Mouse (Mus musculus) adipocyte (in vitro differentiated cells): ENCODE measurements at regions not wholly inside any gene's neighbourhood (a gene's known extent, or its start where the extent isn't known, plus 50 kb on each side); places are given as distances from the start of the nearest gene placed in this dataset.

Experiments
- DNase-seq: peaks from one replicate; pipeline ENCODE4 v3.0.0-alpha.2; 2016; ENCODE audit warnings: low spot score

GRCm38 (mm10) chr9:50024820-50025219 lies 226.1 kb upstream of the Ncam1 start:
- DNase-seq, result no peak

- no peak for DNase-seq
These were observed 214.9 kb upstream of the Ncam1 start for GRCm38 (mm10) chr9:50013602-50014001.

GRCm38 (mm10) chr9:50005757-50006576 lies 207.2 kb upstream of the Ncam1 start:
- DNase-seq, result peak; percentile 36

GRCm38 (mm10) chr9:50002695-50003094 lies 204.0 kb upstream of the Ncam1 start:
- no peak for DNase-seq

GRCm38 (mm10) chr9:50000497-50001404 lies 202.0 kb upstream of the Ncam1 start:
- no peak for DNase-seq

GRCm38 (mm10) chr9:49999970-50000369 lies 201.2 kb upstream of the Ncam1 start:
- DNase-seq, result no peak

GRCm38 (mm10) chr9:49998101-49998500 lies 199.4 kb upstream of the Ncam1 start:
- DNase-seq, result no peak

GRCm38 (mm10) chr9:49989464-49990271 lies 190.9 kb upstream of the Ncam1 start:
- peak; percentile 87 for DNase-seq

- DNase-seq, result no peak
These were observed 189.3 kb upstream of the Ncam1 start for GRCm38 (mm10) chr9:49988064-49988463.

- DNase-seq, result no peak
These were observed 188.8 kb upstream of the Ncam1 start for GRCm38 (mm10) chr9:49987481-49987880.

GRCm38 (mm10) chr9:49980344-49981207 lies 181.9 kb upstream of the Ncam1 start:
- DNase-seq, result peak; percentile 63

- DNase-seq, result peak; percentile 75
These were observed 177.4 kb upstream of the Ncam1 start for GRCm38 (mm10) chr9:49975938-49976671.

- DNase-seq, result peak; percentile 80
These were observed 175.3 kb upstream of the Ncam1 start for GRCm38 (mm10) chr9:49973974-49974495.

- no peak for DNase-seq
These were observed 170.7 kb upstream of the Ncam1 start for GRCm38 (mm10) chr9:49969429-49969828.

- peak; percentile 30 for DNase-seq
These were observed 165.9 kb upstream of the Ncam1 start for GRCm38 (mm10) chr9:49964666-49965065.

GRCm38 (mm10) chr9:49962561-49963071 lies 163.9 kb upstream of the Ncam1 start:
- peak; percentile 22 for DNase-seq

GRCm38 (mm10) chr9:49961965-49962364 lies 163.2 kb upstream of the Ncam1 start:
- DNase-seq, result peak; percentile 96

- DNase-seq, result peak; percentile 28
These were observed 162.6 kb upstream of the Ncam1 start for GRCm38 (mm10) chr9:49961329-49961728.

GRCm38 (mm10) chr9:49959987-49960386 lies 161.3 kb upstream of the Ncam1 start:
- DNase-seq, result no peak

GRCm38 (mm10) chr9:49958890-49959289 lies 160.2 kb upstream of the Ncam1 start:
- no peak for DNase-seq
